Mouse (Mus musculus) liver (tissue): ENCODE data around the gene Tcn2.
"Not testable (repeated sequence)": the region's sequence is repeated elsewhere in the genome, so short reads cannot be mapped to it uniquely, and the experiment has no call there.

ENCODE experiments used
- DNase-seq: peaks from one replicate; pipeline ENCODE4 v3.0.0-alpha.2; 2020; ENCODE audit warnings: mixed read lengths

Tcn2 gene

GRCm38 (mm10) chr11:3925916-3926315 is 6.0 kb downstream of the Tcn2 start:
- no peak for DNase-seq

GRCm38 (mm10) chr11:3922731-3923130 is 9.2 kb downstream of the Tcn2 start:
- no peak for DNase-seq

- DNase-seq: no peak
Measured at GRCm38 (mm10) chr11:3922115-3922514, 9.8 kb downstream of the Tcn2 start.

- peak; percentile 30 for DNase-seq
Measured at GRCm38 (mm10) chr11:3921281-3921850, 10.6 kb downstream of the Tcn2 start.

GRCm38 (mm10) chr11:3920476-3920875 is 11.5 kb downstream of the Tcn2 start:
- no peak for DNase-seq

- DNase-seq: no peak
Measured at GRCm38 (mm10) chr11:3918738-3919137, 13.2 kb downstream of the Tcn2 start.

- DNase-seq: peak; percentile 80
Measured at GRCm38 (mm10) chr11:3914109-3914840, 17.7 kb downstream of the Tcn2 start, which contains the start of gene Slc35e4. Gene Slc35e4, minus strand, starts transcription at chr11:3914664.

GRCm38 (mm10) chr11:3913316-3914108 is 18.4 kb downstream of the Tcn2 start:
- DNase-seq: peak; percentile 88

GRCm38 (mm10) chr11:3912875-3913271 is 19.1 kb downstream of the Tcn2 start:
- DNase-seq: no peak

GRCm38 (mm10) chr11:3912100-3912874 is 19.7 kb downstream of the Tcn2 start:
- DNase-seq: no peak

GRCm38 (mm10) chr11:3911440-3911839 is 20.5 kb downstream of the Tcn2 start:
- not testable (repeated sequence) for DNase-seq

- no peak for DNase-seq
Measured at GRCm38 (mm10) chr11:3910513-3911310, 21.2 kb downstream of the Tcn2 start.

GRCm38 (mm10) chr11:3909236-3909635 is 22.7 kb downstream of the Tcn2 start:
- DNase-seq: no peak

GRCm38 (mm10) chr11:3905446-3905845 is 26.5 kb downstream of the Tcn2 start:
- DNase-seq: no peak

GRCm38 (mm10) chr11:3904673-3905072 is 27.3 kb downstream of the Tcn2 start:
- no peak for DNase-seq

- DNase-seq: no peak
Measured at GRCm38 (mm10) chr11:3903046-3903445, 28.9 kb downstream of the Tcn2 start.

- DNase-seq: no peak
Measured at GRCm38 (mm10) chr11:3902516-3902915, 29.4 kb downstream of the Tcn2 start.

- DNase-seq: no peak
Measured at GRCm38 (mm10) chr11:3900296-3900695, 31.7 kb downstream of the Tcn2 start.

GRCm38 (mm10) chr11:3895933-3896332 is 36.0 kb downstream of the Tcn2 start:
- no peak for DNase-seq

GRCm38 (mm10) chr11:3895458-3895857 is 36.5 kb downstream of the Tcn2 start:
- no peak for DNase-seq

- peak; percentile 89 for DNase-seq
Measured at GRCm38 (mm10) chr11:3894406-3895281, 37.3 kb downstream of the Tcn2 start, which contains the start of the genes 4921536K21Rik and Dusp18. Gene 4921536K21Rik, minus strand, starts transcription at chr11:3895098. Gene Dusp18, plus strand, starts transcription at chr11:3895240.
